Mouse (Mus musculus) lung, postnatal 0 days (tissue): Measurements from ENCODE around the gene Acsl1.

Experiments
- CTCF ChIP-seq: IDR thresholded peaks from 2 replicates; pipeline ENCODE4 v1.5.1; 2016; ENCODE audit warnings: antibody characterized with exemption, mild to moderate bottlenecking
- EP300 ChIP-seq: IDR thresholded peaks from 2 replicates; pipeline ENCODE4 v1.6.1; 2016; ENCODE audit warnings: antibody characterized with exemption, mild to moderate bottlenecking, control low read depth

GRCm38 (mm10) chr8:46573446-46573845 is 102.6 kb downstream of the Acsl1 start:
- TF ChIP-seq CTCF = no peak
- no peak for TF ChIP-seq EP300
